Mouse (Mus musculus): Measurements from ENCODE around the gene Eif2ak4. TPM values are rescaled to one million over a fixed set of nuclear protein-coding genes. Genes with fewer than 3 reads are reported as not detected.

Eif2ak4 gene
- total and polyA plus RNA-seq, 3 experiments, result 12.4 to 38.2 (median 23.9) TPM

GRCm38 (mm10) chr2:118448181-118448580, 59.8 kb downstream of the Eif2ak4 start:
- no peak for ATAC-seq (ENCODE audit: extremely low read depth, insufficient number of reproducible peaks, low FRiP score, poor library complexity, severe bottlenecking)
- H3K36me3 ChIP-seq (replicated peaks), result peaks cover 57% of the 10 kb centered on the region
- no peaks in the 10 kb centered on the region for H3K27me3 ChIP-seq (ENCODE audit: insufficient read depth, low read length)
- H3K4me3 ChIP-seq (ENCODE audit: low read depth, low read length), result no peak overlapping the region
- H3K9me3 ChIP-seq (replicated peaks), result no peaks in the 10 kb centered on the region
- no peak for TF ChIP-seq TAL1 (conservative IDR thresholded peaks at IDR 0.05; ENCODE audit: low read depth, low read length)
- TF ChIP-seq CTCF (IDR thresholded peaks at IDR 0.05; ENCODE audit: low read depth, low read length), result no peak
- no peak for TF ChIP-seq GATA1 (IDR thresholded peaks at IDR 0.05; ENCODE audit: borderline replicate concordance, low read length)
- no peak for TF ChIP-seq POLR2AphosphoS5 (IDR thresholded peaks at IDR 0.05; ENCODE audit: insufficient replicate concordance, low read depth, low read length)
- TF ChIP-seq GATA2 (IDR thresholded peaks at IDR 0.05; ENCODE audit: borderline replicate concordance, low read depth, low read length), result no peak
- no peaks in the 10 kb centered on the region for H3K4me1 ChIP-seq (ENCODE audit: insufficient read depth, low read depth, low read length)
- no peak for DNase-seq (ENCODE audit: low spot score)

- ATAC-seq (ENCODE audit: extremely low read depth, insufficient number of reproducible peaks, low FRiP score, poor library complexity, severe bottlenecking), result no peak
- Histone ChIP-seq H3K36me3 (replicated peaks) (peaks cover 64% of the 10 kb centered on the region), H3K4me1 (ENCODE audit: insufficient read depth, low read depth, low read length) (no peaks in the 10 kb centered on the region)
Measured at GRCm38 (mm10) chr2:118451056-118451455, 62.6 kb downstream of the Eif2ak4 start.

GRCm38 (mm10) chr2:118457029-118457428, 68.6 kb downstream of the Eif2ak4 start:
- DNase-seq (ENCODE audit: low spot score) (no peak), ATAC-seq (ENCODE audit: extremely low read depth, insufficient number of reproducible peaks, low FRiP score, poor library complexity, severe bottlenecking) (no peak)
- Histone ChIP-seq H3K36me3 (replicated peaks) (peaks cover 70% of the 10 kb centered on the region), H3K9me3 (replicated peaks) (no peaks in the 10 kb centered on the region), H3K4me1 (ENCODE audit: insufficient read depth, low read depth, low read length) (no peaks in the 10 kb centered on the region), H3K27me3 (ENCODE audit: insufficient read depth, low read length) (no peaks in the 10 kb centered on the region), H3K4me3 (ENCODE audit: low read depth, low read length) (no peak overlapping the region)
- no peak for TF ChIP-seq TAL1 (conservative IDR thresholded peaks at IDR 0.05; ENCODE audit: low read depth, low read length)
- no peak for TF ChIP-seq GATA1 (IDR thresholded peaks at IDR 0.05; ENCODE audit: borderline replicate concordance, low read length)
- TF ChIP-seq CTCF (IDR thresholded peaks at IDR 0.05; ENCODE audit: low read depth, low read length), result no peak
- no peak for TF ChIP-seq POLR2AphosphoS5 (IDR thresholded peaks at IDR 0.05; ENCODE audit: insufficient replicate concordance, low read depth, low read length)
- TF ChIP-seq GATA2 (IDR thresholded peaks at IDR 0.05; ENCODE audit: borderline replicate concordance, low read depth, low read length), result no peak

More at GRCm38 (mm10) chr2:118451056-118451455, 62.6 kb downstream of the Eif2ak4 start:
- TF ChIP-seq TAL1 (conservative IDR thresholded peaks at IDR 0.05; ENCODE audit: low read depth, low read length), result no peak
- no peak for TF ChIP-seq GATA1 (IDR thresholded peaks at IDR 0.05; ENCODE audit: borderline replicate concordance, low read length)
- no peak for TF ChIP-seq GATA2 (IDR thresholded peaks at IDR 0.05; ENCODE audit: borderline replicate concordance, low read depth, low read length)
- TF ChIP-seq CTCF (IDR thresholded peaks at IDR 0.05; ENCODE audit: low read depth, low read length), result no peak
- TF ChIP-seq POLR2AphosphoS5 (IDR thresholded peaks at IDR 0.05; ENCODE audit: insufficient replicate concordance, low read depth, low read length), result no peak
- H3K4me3 ChIP-seq (ENCODE audit: low read depth, low read length), result no peak overlapping the region
- no peaks in the 10 kb centered on the region for H3K27me3 ChIP-seq (ENCODE audit: insufficient read depth, low read length)
- DNase-seq (ENCODE audit: low spot score), result no peak
- no peaks in the 10 kb centered on the region for H3K9me3 ChIP-seq (replicated peaks)

GRCm38 (mm10) chr2:118457463-118458261, 69.2 kb downstream of the Eif2ak4 start:
- TF ChIP-seq TAL1 (conservative IDR thresholded peaks at IDR 0.05; ENCODE audit: low read depth, low read length) (no peak), GATA1 (IDR thresholded peaks at IDR 0.05; ENCODE audit: borderline replicate concordance, low read length) (no peak), GATA2 (IDR thresholded peaks at IDR 0.05; ENCODE audit: borderline replicate concordance, low read depth, low read length) (no peak)
- H3K36me3 ChIP-seq (replicated peaks), result peaks cover 74% of the 10 kb centered on the region
- no peaks in the 10 kb centered on the region for H3K9me3 ChIP-seq (replicated peaks)
- H3K4me1 ChIP-seq (ENCODE audit: insufficient read depth, low read depth, low read length), result no peaks in the 10 kb centered on the region
- H3K27me3 ChIP-seq (ENCODE audit: insufficient read depth, low read length), result no peaks in the 10 kb centered on the region
- ATAC-seq (ENCODE audit: extremely low read depth, insufficient number of reproducible peaks, low FRiP score, poor library complexity, severe bottlenecking), result no peak
- no peak for DNase-seq (ENCODE audit: low spot score)
- H3K4me3 ChIP-seq (ENCODE audit: low read depth, low read length), result no peak overlapping the region

- H3K27me3 ChIP-seq (ENCODE audit: insufficient read depth, low read length), result no peaks in the 10 kb centered on the region
- peaks cover 79% of the 10 kb centered on the region for H3K36me3 ChIP-seq (replicated peaks)
- ATAC-seq (ENCODE audit: extremely low read depth, insufficient number of reproducible peaks, low FRiP score, poor library complexity, severe bottlenecking) (no peak), DNase-seq (ENCODE audit: low spot score) (no peak)
- H3K9me3 ChIP-seq (replicated peaks), result no peaks in the 10 kb centered on the region
- TF ChIP-seq POLR2AphosphoS5 (IDR thresholded peaks at IDR 0.05; ENCODE audit: insufficient replicate concordance, low read depth, low read length), result no peak
- no peak for TF ChIP-seq CTCF (IDR thresholded peaks at IDR 0.05; ENCODE audit: low read depth, low read length)
- TF ChIP-seq GATA1 (IDR thresholded peaks at IDR 0.05; ENCODE audit: borderline replicate concordance, low read length), result no peak
- no peak for TF ChIP-seq TAL1 (conservative IDR thresholded peaks at IDR 0.05; ENCODE audit: low read depth, low read length)
- TF ChIP-seq GATA2 (IDR thresholded peaks at IDR 0.05; ENCODE audit: borderline replicate concordance, low read depth, low read length), result no peak
- H3K4me3 ChIP-seq (ENCODE audit: low read depth, low read length), result no peak overlapping the region
- H3K4me1 ChIP-seq (ENCODE audit: insufficient read depth, low read depth, low read length), result no peaks in the 10 kb centered on the region
Measured at GRCm38 (mm10) chr2:118461480-118462165, 73.2 kb downstream of the Eif2ak4 start.

- TF ChIP-seq GATA2 (IDR thresholded peaks at IDR 0.05; ENCODE audit: borderline replicate concordance, low read depth, low read length) (no peak), CTCF (IDR thresholded peaks at IDR 0.05; ENCODE audit: low read depth, low read length) (no peak), GATA1 (IDR thresholded peaks at IDR 0.05; ENCODE audit: borderline replicate concordance, low read length) (no peak), POLR2AphosphoS5 (IDR thresholded peaks at IDR 0.05; ENCODE audit: insufficient replicate concordance, low read depth, low read length) (no peak), TAL1 (conservative IDR thresholded peaks at IDR 0.05; ENCODE audit: low read depth, low read length) (no peak)
- Histone ChIP-seq H3K27me3 (ENCODE audit: insufficient read depth, low read length) (no peaks in the 10 kb centered on the region), H3K36me3 (replicated peaks) (peaks cover 81% of the 10 kb centered on the region), H3K4me1 (ENCODE audit: insufficient read depth, low read depth, low read length) (no peaks in the 10 kb centered on the region), H3K4me3 (ENCODE audit: low read depth, low read length) (no peak overlapping the region), H3K9me3 (replicated peaks) (no peaks in the 10 kb centered on the region)
- DNase-seq (ENCODE audit: low spot score) (no peak), ATAC-seq (ENCODE audit: extremely low read depth, insufficient number of reproducible peaks, low FRiP score, poor library complexity, severe bottlenecking) (no peak)
Measured at GRCm38 (mm10) chr2:118463480-118463879, 75.1 kb downstream of the Eif2ak4 start.

Measured in G1E (cell line).